Mouse (Mus musculus) CD4-positive, CD25-positive, alpha-beta regulatory T cell, adult 4 months (primary cell): ENCODE measurements around the gene Psmg4. TPM values are rescaled to one million over a fixed set of nuclear protein-coding genes. Genes with fewer than 3 reads are reported as not detected.

Experiments used
- ATAC-seq: one replicate; pipeline ENCODE4 v1.8.0; 2017
- polyA plus RNA-seq, 2 experiments: library from polyadenylated mRNA; unstranded; fragments of 100-300 nt; shearing (Covaris generic); gene quantifications; one replicate each; pipeline ENCODE4 v1.2.1; 2017

Psmg4 gene
- polyA plus RNA-seq, 2 experiments from 2014 or later, result 36.0 to 41.4 TPM

DNA sequence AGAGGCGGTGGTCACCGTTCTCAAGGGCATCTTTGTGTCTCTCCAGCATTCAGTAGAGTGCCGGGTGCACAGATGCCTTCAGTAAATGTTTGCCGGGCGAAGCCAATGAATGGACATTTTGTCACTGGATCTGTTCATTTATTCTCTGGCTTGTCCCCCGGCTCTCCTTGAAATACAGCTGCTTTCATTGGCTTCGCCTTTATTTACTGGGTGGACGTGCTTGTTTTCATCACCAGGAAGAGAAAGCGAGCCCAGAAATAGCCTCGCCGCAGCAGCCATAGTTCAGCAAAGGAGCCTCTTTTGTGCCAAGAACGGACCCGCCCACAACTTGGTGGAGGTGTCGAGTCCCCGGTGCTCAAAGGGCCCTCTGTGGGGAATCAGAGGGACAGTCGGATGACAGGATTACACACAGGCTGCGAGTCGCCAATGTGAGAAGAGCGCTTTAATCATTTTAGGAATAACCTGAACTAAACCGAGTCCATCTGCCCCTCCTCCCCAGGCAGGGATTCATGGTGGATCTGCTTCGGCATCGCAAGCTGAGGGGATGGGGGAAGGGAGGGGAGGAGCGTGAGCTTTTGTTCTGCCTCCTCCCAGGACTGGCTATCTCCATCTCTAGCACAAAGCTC is 13.9 kb upstream of the Psmg4 start:
- peak; percentile 83 for ATAC-seq

DNA sequence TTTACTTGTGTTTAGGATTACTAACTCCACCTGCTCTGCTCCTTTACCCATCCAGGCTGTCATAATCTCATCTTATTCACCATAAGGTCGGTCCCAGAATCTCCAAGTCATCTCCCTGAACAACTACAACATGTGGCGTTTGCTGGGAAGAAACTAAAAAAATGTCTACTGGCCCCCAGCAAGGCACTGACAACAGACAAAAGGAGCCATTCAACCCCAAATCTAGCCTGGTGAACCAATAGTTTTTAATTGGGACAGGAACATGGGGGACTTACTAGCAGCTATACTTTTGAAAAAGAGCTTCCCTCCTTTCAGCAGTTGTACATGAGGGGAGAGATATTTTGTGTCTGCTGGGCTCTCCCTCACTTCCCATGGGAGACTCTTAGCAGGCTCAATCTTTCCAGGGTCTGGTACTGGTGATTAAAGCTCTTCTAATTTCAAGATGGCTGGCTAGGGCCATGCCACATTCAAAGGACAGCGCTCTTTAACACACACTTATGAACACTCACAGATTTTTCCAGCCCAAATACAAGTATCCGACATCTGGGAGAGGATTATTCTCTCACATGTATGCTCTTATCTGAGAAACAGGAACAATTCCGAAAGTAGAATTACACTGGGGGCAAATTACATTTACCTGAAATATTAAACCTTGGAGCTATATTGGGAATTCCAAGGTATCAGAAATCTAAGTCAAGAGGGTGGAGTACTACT is 13.1 kb upstream of the Psmg4 start:
- ATAC-seq, result no peak

DNA sequence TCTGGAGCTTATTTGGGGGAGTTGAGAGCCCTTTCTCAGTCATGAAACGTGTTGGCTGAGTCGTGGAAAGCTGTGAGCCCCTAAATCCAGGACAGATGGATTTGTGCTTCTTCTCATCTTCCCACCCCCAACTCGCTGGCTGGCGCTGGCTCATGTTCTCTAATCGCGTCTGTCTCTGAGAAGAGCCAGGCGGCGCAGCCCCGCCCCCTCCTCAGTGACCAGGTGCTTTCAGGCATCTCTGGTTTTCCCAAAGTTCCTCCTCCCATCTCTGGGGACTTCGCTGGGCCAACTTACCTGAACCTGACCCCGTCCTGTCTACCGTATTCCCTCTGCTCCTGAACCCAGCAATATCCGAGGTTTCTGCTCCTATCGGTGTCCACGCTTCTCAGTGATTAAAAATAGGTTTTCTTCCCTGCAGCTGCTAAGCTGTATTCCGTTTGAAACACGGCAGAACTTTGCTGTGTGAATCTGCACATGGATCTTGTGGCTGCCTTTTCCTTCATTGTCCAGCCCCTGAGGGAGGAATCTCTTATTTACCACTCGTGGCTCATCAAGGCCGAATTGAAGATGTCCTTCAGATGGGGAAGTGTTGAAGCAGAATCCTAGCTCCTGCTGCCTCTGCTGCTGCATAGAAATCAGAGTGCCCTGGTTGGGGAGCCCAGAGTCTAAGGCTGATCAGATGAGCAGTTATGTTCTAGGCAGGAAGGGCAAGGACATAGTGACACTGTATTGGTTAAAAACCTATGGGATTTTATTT is 12.3 kb upstream of the Psmg4 start:
- no peak for ATAC-seq

DNA sequence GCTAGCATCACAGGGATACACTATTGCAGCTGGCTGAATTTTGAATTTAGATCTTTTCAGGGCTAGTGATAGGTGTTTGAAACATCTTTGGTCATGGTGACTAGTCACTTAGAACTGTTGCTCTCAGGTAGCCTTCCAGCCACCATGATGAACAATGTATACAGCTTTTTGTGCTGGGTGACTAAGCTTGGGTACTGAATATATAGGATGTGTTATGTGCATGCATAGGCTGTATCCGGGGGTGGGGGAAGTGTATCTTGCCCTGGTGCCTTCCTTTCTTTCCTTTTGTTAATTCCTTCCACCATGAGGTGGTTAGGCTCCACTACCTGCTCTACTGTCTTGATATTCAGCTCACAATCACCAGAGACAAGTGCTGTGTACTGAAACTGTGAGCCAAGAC is 11.3 kb upstream of the Psmg4 start:
- no peak for ATAC-seq

DNA sequence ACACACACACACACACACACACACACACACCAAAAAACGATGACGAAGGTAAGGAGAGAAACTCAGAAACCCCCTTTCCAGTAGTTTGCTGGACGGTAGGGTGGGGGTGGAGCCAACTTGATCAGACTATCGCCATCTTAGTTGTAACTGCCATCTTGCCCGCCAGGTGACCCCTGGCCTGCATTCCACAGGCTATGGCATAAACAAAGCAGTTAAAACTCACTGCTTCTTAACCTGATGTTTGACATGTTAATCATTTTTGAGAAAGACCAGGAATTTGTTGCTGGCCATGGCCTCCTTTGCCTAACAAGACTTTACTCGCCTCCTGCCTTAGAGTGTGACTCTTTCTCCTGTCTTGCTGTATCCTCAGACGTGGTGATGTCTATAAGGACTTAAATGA is 10.1 kb upstream of the Psmg4 start:
- no peak for ATAC-seq

DNA sequence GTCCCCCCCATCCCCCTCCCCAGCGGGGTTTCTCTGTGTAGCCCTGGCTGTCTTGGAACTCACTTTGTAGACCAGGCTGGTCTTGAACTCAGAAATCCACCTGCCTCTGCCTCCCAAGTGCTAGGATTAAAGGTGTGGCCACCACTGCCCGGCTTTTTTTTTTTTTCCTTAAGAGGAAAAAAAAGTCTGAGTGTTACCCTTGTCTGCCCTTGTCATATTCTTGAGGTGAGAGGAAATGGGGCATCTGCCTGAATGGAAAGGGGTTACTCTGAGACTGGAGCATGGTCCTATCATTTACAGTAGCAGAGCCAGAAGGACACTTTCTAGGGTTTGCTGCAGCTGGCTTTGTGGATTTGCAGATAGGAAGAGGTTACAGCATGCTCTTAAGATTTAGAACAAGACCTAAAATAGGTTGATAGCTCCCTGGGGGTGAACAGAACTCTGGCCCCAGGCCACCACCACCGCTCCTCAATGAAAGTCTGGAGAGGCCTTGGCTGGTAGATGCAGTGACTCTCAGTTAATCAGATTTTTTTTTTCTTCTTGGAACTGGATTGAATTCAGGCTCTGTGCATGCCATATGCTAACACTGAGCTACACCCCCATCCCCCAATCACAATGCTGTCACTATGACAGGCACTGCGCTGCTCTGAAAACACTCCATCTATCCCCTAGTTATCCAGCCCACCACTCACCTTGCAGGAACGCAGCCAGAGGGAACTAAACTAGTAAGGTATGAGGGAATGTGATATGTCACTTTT is 9.3 kb upstream of the Psmg4 start:
- ATAC-seq, result no peak

DNA sequence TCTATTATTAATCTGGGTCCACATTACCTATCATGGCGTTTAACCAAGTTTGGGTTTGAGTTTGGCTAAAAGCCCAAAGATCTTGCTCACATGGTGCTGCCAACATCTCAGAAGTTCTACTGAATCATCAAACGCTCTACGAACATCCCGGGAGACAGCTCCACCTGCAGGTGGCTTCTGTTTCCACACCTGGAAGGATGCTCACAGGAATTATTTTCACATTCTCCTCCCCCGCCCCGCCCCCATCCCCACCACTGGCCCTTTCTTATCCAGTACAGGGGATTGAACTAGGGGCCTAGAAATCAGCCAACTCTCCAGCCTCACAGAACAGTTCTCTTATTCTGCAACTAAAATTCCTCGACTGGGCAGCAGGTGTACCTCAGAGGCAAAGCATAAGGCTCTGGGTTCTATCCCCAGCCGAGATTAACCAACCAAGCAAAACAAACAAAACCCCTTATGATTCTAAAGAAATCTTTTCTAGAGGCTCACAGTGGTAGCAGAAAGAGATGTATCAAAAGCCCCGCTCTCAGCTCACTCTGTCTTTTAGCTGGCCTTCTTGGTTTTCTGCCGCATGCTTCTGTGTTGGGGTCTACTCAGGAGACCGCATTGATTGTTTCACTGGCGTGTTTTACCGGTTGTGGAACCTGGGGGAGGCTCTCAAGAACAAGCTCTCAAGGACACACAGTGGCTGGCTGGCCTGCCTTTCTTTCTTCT is 8.4 kb upstream of the Psmg4 start:
- peak; percentile 83 for ATAC-seq

DNA sequence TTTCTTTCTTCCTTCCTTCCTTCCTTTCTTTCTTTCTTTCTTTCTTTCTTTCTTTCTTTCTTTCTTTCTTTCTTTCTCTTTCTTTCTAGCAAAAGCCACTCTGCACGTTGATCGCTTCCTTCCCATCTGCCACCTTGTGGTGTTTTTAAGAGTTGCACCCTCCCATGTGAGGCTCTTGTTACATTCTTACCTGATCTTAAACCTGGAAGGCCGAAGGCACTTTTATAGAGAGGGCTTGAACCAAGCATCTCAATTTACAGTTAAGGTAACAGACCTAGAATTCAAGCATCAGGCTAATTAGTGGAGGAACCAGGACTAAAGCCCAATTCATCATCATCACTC is 7.9 kb upstream of the Psmg4 start:
- ATAC-seq, result peak; percentile 79

DNA sequence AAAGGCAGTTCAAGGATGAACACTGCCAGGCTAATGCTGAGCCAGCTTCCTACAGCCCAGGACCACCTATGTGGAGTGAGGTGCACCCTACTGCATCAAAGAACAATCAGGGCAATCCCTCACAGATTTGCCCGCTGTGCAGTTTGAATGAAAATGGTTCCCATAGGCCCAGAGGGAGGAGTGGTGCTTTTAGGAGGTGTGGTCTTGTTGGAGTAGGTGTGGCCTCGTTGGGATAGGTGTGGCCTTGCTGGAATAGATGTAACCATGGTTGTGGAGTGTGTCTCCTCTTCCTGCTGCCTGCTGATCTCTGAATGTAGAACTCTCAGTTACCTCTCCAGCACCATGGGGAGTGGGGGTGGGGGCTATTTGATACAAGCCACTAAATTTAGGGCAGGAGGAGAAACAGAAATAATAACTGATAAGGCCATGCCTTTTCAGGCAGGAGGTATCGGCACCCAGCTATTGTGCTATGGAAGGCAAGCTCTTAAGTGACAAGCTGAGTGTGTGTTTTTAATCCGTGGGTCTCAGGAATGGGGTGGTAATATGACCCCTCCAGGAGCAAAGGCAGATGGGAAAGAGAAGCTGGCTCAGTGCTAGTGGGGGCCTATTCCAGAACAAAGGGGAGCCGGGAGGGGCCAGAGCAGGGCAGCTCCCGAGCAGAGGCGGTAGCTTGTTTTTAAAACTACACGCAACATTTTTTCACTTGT is 6.5 kb upstream of the Psmg4 start:
- no peak for ATAC-seq

DNA sequence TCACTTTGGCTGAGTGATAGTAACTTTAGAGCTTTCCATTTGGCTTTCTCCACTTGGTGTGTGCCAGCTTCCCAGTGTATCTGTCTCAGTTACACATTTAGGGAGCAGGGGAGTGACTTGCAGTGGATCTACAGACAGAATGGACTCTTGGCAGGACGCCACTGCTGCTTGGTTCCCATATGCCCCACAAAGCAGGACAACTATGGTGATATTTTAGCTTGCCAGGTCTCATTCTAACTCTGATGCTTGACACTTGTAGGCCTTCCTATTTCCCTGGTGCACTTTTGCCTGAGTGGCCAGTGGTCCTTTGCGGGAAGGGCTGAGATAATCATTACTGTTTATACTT is 6.0 kb upstream of the Psmg4 start:
- no peak for ATAC-seq

DNA sequence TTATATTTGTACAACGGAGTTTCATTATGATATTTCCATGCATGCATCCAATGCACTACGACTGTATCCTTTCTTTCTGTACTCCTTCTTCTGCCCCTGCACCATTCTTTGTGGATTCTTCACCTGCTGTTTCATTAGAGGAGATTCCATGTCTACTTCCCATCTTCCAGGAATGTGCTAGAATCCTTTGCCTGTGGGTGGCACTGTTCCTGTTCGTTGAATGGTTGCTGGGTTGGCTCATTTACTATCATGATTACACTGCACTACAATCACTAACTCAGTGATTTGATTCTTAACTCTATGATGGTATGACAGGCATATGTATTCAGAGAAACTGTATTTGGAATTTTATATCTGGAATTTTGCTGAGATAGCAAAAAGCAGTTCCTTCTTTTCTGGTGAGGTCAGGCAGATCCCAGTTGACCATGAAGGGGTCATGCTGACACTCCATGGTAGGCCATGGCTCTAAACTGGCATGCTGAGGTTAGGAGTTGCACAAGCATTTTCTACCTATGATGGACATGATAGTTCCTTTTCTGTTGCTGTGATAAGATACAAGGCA is 5.1 kb upstream of the Psmg4 start:
- ATAC-seq, result no peak

DNA sequence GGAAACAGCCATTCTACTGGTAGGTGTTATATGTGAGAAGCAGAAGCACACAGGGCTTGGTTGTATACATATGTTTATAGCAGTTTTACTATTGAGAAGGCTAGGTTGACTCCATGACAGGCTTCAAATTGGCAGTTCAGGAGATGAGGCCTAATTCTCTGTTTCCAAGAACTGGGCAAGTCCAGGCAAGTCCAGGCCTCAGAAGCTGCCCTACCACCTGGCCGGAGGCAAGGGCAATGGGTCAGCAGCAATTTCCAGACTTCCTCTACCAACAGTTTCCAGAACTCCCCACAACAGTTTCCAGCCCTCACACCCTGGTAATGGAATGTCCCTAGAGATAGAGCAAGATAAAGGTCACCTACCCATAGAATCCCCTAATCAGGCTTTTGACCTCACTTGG is 2.8 kb upstream of the Psmg4 start:
- no peak for ATAC-seq

DNA sequence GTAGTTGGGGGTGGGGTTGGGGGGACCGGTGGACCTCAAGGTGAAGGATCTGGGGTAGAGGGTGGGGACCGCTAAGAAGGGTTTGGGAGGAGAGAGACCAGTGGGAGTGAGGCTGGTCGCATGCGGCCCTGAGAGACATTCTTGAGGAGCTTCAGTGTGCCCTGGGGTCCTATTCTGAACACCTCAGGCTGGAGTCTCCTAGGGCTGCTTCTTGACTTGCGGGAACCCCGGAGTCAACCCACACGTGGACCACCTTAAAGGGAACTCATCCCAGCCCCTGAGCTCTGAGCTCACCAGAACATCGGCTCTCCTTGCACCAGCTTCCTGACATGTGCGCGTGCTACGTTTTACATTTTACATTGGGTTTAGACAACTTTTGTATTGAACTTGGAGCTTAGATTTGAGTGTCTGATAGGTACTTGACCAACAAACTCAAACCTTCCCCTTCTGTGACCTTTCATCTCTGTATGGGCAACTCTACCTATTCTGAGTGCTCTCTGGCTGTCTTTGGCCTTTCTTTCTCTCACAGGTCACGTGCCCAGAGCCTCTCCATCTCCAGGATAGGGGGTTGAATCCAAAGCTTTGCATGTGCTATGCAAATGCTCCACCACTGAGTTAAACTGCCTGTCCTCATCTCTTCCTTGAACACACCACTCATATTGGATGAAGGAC is 676 bp downstream of the Psmg4 start:
- peak; percentile 19 for ATAC-seq

DNA sequence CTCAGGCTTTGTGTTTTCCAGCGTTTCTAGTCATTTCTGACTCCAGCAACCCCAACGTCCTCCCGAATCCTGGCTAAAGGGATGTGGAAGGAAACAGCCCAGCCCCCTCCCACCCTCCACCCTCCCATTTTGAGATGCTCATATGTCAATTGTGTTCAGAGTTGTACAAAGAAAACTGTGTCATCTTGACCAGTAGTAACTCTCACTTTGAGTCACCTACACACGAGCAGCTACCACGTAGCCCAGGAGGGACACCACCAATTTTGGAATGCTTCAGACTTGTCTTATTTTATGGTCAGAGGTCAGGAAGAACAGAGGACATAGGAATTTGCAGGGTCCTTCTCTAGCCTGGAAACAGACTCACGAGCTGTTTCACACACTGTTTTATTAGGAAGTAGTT is 11.3 kb downstream of the Psmg4 start:
- ATAC-seq, result no peak

DNA sequence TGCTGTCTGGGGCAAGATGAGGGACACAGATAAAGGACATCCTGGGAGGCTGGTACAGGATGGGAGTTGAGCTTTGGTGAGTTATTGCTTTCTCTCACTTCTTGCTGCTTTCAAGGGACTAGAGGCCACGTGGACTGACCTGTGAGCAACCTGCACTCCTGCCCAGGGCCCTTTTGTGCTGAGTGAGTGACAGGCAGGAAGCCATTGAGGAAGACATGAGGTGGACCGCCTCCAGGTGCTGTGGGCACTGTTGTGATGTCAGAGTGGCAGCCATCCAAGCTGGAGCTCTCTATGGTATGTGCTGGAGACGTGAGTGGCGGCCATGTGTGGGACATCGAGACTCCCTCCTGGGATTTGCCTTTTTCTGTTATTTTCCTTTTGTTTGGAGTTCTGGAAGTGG is 18.9 kb downstream of the Psmg4 start:
- no peak for ATAC-seq

DNA sequence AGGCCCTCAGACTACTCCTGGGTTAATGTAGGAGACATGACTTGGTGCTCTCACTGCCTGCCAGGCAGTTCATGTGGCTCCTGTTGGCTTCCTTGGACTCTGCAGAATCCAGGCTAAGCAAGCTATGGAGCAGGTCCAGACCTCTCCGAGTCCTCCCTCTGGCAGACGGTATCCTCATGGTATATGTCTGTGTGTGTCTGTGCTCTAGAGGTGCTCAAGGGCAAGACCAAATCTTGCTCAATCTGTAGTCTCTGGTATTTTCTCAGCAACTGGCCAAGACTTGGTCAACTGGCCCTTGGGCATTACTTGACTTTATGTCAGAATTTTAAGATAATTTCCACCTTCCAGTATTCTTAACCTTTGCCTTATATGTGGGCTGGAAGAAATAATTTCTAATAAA is 22.6 kb downstream of the Psmg4 start:
- no peak for ATAC-seq

DNA sequence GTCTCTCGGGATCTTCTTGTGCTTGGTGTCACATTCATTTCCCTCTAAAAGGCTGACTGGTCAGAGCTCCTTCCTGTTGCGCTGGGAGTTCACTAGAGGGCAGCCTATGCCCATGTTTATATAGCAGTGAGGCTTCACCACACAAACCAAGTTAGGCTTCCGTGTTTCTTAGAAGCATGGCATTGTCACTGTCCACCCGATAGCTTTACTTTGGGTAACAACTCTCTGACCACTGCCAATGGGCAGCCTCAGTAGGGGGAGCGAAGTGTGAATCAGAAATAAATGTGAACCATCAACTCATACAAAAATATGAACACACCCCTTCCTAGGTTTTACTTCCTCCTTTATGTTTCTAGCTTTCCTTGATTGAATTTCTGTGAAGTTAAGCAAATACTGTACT is 24.8 kb downstream of the Psmg4 start:
- ATAC-seq, result peak; percentile 93

DNA sequence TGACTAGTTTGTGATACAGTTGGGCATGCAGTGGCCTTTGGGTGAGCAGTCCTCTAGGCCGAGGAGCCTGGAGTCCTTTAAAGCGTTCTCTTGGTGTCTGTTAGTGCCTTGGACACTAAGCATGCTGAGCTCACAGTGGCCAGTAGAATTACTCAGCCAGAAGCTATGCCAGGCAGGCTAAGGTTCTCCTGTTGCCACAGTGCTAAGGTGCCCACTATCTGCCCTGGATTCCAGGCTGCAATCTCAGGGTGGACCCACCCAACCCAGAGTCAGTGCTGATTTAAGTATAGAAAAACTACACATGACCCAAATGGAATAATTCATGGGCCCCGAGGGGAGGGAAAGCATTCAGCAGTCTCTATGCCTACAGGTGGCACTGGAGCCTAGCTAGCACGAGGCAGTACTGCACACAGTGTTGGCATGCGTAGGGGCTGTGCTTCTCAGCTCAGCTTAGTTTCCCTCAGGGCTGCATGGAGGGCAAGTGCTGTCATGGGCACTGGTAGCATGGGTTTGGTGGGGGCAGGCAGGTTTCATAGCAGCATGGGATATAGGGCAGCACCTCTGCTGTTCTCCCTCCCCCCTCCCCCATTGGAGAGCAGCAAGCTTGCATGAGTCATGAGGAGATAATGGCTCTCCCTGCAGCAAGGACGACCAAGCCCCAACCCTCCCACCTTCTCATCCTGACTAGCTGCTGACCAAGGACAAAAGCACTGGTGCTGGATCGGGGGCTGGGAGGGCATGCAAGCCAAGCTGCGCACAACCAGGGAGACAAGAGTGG is 29.8 kb downstream of the Psmg4 start:
- no peak for ATAC-seq

DNA sequence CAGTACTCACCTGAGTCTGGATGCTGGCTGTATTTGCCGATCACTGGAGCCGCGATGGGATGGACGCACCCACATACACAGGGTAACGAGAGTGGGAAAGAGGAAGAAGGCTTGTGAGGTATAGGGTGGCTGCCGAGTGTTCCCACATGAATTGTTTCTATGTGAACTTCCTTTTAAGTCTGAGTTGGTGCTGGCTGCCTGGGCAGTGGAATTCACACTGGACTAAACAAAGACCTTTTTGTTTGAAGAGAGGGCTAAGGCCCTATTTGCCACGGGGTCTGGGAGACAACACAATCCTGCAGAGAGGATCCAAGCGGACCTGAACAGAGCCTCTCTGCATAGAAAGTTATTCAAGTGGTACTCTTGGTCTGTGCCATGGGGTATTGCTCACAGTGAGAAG is 30.6 kb downstream of the Psmg4 start:
- no peak for ATAC-seq

DNA sequence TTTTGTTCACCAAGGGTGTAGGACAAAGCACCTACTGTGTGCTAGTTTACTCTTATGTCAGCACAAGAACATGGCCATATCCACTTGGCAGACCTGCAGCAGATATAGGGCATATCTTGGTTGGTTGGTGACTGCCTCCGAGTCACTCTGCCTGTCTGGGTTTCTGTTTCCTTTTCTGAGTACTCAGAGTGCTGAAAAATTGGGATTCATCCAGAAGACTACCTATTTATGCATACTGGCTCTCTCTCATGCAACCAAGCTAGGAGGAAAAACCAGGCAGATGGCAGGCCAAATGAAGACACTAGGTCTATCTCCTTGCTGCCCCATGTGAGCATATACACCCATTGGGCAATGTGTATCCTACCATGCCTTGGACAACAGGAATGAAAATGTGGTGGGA is 32.9 kb downstream of the Psmg4 start:
- ATAC-seq, result no peak
